Mouse (Mus musculus) cerebellum, adult 18-20 months (tissue): ENCODE results near the gene Bpifa5.
"Not testable (repeated sequence)": the region's sequence is repeated elsewhere in the genome, so short reads cannot be mapped to it uniquely, and the experiment has no call there.

Source experiments
- DNase-seq, 2 experiments: peaks; one replicate each; pipeline ENCODE4 v3.0.0; 2021

Gene Bpifa5

GRCm38 (mm10) chr2:154162307-154162706 is at the start of gene Bpifa5:
Gene Bpifa5 (plus strand): TSS chr2:154162607.
- DNase-seq, result no peak

DNA sequence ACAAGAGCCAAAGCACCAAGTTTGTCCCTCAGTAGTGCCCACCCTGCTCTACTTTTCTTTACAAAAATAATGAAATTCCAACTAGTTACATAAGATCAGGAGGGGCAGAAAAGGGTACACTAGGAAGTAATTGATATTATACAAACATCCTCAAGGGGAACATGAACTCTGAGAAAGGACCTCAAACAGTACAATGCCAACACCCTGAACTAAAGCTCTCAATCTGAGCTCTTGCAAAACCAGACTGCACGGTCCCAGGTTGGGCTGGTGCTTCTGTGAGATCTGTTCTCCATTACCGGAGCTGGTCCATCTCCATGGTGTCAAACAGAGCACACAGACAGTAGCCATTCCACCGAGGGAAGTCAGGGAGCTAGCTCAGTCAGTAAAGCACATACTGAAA is 45.0 kb upstream of the Bpifa5 start:
- DNase-seq, result no peak

GRCm38 (mm10) chr2:154130120-154130519 is 32.3 kb upstream of the Bpifa5 start, which contains the start of gene Bpifa3:
Gene Bpifa3 (plus strand): TSS chr2:154130336.
- no peak for DNase-seq

DNA sequence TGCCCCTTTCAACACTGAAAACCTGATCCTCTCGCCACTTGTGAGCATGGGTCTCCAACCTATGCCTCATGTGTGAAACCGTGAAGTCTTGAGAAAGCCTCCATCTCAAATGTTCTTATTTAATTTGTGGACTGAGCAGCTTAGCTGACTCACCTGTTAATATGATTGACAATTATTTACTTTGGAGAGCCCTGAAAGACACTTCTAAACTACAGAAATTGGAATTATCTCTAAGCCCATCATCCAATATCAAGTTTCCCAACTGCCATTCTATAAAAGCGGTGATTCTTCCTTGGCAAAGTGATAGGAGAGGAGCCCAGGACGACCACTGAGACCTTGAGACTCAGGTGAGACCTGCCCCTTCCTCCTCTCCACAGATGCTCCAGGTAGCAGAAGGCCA is 19.8 kb upstream of the Bpifa5 start, which contains the start of gene Bpifa1:
Gene Bpifa1 (plus strand): TSS at position 301 of the 400 bp plus-strand sequence.
- DNase-seq, result no peak

GRCm38 (mm10) chr2:154143735-154144134 is 18.7 kb upstream of the Bpifa5 start:
- DNase-seq, result no peak

DNA sequence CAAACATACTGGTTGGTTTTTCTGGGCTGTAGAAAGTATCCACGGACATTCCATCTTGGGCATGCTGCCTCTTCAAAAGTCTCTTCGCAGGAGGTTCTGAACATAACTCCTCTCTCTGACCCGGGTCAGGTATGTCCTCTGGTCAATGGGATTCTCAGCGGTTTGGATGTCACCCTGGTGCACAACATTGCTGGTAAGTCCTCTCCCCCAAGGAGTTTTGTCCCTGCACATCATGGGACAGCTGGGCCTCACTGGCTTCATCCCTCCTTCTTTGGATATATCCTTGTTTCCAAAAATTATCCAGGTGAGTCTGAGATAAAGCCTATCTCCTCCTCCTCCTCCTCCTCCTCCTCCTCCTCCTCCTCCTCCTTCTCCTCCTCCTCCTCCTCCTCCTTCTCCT is 14.9 kb upstream of the Bpifa5 start:
- DNase-seq, result no peak

DNA sequence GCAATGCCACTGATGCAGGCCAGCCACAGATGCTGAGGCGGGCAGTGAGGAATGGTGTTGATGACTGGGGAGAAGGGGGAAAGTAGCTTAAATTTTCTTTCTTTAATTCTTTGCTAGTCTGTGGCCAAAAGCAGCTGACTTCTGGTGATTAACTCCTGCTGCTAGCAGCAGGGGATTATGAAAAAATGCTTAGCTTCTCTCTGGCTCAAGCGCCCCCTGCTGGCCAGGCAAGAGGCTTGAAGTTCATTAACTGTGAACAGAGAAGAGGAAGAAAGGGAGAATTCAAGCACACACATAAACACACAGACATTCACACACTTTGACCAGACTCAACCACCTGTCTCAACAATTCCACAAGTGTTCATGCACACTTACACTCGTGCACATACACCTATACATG is 4.0 kb upstream of the Bpifa5 start:
- DNase-seq, result peak; percentile 5 to 7

DNA sequence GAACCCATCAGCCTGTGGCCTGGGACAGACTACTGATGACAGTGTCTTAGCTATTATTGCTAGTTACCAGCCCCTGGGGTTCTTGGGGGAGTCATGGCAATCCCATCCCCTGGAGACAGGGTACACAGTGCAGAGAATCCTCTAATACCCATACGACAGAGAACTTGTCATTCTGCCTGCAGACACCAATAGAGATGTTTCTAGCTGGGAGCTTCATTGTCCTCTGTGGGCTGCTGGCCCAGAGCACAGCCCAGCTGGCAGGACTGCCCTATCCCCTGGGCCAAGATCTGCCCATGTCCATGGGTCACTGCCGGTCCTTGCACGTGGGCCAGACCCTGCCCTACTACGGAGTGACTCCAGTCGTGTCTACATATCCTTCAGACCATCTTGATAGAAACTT is 899 bp downstream of the Bpifa5 start:
- peak; percentile 6 to 7 for DNase-seq

GRCm38 (mm10) chr2:154169172-154169571 is 6.8 kb downstream of the Bpifa5 start:
- DNase-seq, result no peak

DNA sequence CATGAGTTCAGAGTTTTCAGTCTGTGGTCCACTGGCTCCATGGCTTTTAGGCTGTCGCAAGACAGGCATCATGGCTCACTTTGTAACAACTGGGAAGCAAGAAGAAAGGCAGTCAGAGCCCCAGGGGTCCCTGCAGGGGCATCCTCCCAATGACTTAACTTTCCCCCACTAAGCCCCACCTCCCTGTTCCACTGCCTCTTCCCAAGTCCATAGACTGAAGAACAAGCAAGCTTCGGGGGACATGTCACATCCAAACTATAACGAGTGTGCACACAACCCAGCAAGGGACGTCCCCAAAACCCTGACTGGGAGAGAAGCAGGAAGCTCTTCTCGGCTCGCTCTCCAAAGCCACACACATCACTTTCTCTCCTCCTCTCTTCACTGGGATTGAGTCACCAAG is 9.2 kb downstream of the Bpifa5 start:
- DNase-seq, result no peak

- DNase-seq, result peak in 1 of 2 experiments; percentile 2
These were observed 10.9 kb downstream of the Bpifa5 start for GRCm38 (mm10) chr2:154173313-154173712.

DNA sequence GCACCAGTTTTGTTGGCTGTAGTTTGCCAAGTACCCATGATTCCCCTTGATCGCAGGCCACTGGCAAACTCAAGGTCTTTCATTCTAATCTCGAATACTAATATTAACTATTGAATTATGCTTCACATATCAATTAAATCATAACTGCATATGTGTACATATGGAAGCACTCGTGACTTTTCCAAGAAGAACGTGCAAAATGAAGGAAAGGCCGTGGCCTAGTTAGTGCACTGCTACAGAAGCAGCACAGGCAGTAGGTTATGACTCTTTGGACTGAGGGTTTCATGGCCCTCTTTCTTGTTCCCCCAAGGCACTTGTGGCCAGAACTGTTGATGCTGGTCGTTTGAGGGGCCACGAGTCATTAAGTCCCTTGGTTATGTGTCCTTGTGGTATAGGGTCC is 19.5 kb downstream of the Bpifa5 start:
- DNase-seq, result not testable (repeated sequence)

GRCm38 (mm10) chr2:154183061-154183460 is 20.7 kb downstream of the Bpifa5 start:
- DNase-seq, result not testable (repeated sequence)

GRCm38 (mm10) chr2:154185319-154185718 is 22.9 kb downstream of the Bpifa5 start:
- DNase-seq, result no peak

DNA sequence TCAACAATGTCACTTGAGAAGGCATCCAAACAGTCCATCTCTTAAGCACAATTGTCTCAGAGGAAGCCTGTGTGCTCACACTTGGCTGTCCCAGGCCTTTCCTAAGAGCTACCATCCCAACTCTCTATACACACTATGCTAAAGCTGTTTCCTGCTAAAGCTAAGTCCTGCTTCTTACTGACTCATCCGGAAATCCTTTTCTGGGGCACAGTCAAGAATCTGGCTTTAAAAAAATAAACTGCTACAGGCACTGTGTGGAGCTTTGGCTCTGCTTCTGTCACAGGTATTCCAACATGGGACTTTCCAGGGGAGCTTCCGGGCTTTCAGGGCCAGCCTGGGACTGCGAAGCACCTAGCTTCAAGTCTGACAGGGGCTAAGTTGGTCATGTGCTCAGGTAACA is 23.3 kb downstream of the Bpifa5 start:
- no peak for DNase-seq

DNA sequence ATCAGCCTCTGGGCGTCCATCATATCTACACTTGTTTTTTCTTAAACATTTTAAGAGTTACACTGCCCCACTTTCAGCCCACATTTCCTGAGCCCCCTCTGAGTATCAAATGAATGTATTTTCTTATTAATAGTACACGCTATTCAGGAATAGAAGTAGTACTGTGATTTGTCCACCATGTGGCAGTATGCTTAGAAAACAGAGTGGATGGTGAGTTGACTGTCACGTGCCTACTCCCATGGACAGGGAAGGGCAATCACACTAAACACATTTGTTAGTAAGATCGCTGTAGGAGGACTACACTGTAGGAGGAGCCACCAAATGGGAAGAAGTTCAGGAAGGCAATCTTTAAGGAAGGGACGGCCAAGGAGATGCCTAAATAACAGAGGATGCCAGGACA is 25.1 kb downstream of the Bpifa5 start:
- no peak for DNase-seq

GRCm38 (mm10) chr2:154189877-154190434 is 27.5 kb downstream of the Bpifa5 start:
- DNase-seq, result no peak

DNA sequence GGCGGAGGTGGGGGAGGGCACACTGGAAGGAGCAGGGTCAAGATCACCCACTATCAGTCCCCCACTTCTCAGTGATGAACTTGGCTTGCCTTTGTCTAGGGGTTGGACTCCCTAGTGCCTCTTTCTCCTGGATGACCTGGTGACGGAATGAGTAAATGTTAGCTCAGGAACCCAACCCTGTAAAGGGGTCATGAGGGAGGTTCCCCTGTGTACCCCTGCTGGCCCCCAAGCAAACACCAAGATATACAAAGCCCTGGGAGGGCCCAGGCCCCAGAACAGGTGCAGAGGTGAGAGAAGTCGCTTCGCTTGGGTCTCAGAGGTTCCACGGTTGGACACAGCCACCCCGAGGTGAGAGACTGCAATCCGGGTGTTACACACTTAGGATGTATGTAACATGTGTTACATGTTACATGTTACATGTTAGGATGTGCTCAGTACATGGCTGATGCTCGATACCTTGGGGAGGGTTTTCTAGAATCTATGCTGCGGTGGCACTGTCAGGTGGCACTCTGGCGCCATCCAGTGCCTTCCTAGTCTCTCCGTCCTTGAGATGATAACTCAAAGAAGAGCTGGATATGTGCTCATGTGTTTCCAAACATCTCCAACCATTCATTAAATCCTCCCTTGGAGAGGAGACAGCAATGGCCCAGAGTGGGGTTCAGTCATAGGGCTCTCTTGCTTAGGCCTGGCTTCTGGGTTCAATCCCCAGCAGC is 28.3 kb downstream of the Bpifa5 start, which contains the start of gene Bpifb1:
Gene Bpifb1 (plus strand): TSS at position 273 of the 713 bp plus-strand sequence.
- no peak for DNase-seq

DNA sequence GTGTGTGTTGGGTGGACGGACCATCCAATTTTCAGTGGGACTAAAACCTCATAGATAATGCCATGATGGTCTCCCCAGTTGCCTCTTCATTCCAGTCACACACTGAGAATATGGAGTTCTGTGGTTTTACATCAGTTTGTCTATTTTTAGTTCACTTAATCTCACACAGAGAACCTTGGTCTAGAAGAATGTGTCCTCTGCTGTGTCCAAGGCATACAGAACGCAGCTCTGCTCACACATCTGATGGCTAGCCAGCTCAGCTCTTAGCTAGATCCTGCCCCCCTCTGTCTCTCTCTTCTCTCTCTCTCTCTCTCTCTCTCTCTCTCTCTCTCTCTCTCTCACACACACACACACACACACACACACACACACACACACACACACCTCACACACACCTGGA is 29.7 kb downstream of the Bpifa5 start:
- no peak for DNase-seq

DNA sequence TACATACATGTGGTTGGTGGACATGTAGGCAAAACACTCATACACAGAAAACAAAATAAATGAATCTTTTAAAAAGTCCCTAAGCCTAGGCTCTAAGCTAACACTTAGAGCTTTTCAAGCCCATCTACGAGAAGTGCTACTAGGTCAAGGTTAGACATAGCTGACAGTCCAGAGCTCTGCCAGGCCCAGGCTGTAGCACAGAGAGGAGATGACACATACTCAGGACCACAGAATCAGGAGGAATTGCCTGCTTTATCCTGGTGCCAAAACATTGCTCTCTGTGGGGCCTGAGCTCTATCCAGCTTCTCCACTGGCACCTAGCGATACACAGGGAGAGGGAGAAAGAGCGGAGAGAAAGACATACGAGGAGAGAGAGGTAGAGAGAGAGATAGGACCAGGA is 30.7 kb downstream of the Bpifa5 start:
- no peak for DNase-seq

GRCm38 (mm10) chr2:154193994-154194504 is 31.6 kb downstream of the Bpifa5 start:
- no peak for DNase-seq

DNA sequence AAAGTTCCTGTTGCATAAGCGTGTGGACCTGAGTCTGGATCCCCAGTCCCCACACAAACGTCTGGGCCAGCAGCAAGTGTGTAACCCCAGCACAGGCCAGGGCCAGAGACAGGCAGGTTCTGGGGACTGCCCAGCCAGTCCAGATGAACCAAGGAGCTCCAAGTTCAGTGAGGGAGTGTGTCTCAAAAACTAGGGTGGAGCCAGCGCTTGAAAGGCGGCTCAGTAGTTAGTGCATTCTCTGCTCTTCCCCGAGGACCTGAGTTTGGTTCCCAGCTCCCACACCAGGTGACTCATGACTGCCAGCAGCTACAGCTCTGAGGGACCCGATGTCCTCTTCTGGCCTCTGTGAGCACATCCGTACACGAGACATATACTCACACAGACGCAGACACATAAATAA is 34.6 kb downstream of the Bpifa5 start:
- no peak for DNase-seq

- no peak for DNase-seq
These were observed 42.2 kb downstream of the Bpifa5 start for GRCm38 (mm10) chr2:154204630-154205029.

DNA sequence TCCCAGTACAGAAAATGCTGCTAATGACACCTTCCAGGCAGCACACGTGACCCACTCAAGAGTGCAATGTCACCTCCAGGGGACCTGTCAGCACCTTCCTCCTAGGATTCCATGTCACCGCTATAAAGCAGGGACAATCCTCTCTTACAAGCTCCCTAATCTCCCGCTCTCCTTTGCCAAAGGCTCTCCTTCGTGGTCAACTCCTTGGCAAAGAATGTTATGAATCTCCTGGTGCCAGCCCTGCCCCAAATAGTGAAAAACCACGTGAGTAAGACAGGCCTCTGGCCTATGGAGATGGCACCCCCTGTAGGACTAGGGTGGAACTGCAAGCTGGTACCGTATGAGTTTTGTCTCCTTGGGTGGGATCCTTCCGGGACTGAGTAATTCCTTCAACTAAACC is 44.5 kb downstream of the Bpifa5 start:
- no peak for DNase-seq
